Mouse (Mus musculus): ENCODE measurements around the gene Arhgef38.

DNA sequence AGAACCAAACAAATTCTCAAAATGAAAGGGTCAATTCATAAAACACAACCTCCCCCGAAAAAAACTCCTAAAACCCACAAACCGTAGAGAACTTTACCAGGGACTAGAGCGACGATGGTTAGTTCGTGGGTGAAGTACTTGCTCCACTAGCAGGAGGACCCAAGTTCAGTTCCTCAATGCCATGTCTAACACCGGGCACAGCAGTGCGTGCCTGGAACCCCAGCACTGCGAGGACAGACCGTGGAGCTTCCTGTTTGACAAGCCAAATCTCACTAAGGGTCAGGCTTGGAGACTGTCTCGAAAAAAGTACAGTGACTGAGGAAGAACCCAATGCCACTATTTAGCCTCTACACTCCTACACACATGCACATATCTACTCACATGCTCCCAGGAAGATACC lies 159.2 kb downstream of the Arhgef38 start:
- TF ChIP-seq GATA1 (IDR thresholded peaks at IDR 0.05; ENCODE audit: low read length) = no peak
- no peak for TF ChIP-seq TAL1 (IDR thresholded peaks at IDR 0.05; ENCODE audit: low read length)

Measured in erythroblast, embryonic 14.5 days (primary cell).